In the genomic region with DNA sequence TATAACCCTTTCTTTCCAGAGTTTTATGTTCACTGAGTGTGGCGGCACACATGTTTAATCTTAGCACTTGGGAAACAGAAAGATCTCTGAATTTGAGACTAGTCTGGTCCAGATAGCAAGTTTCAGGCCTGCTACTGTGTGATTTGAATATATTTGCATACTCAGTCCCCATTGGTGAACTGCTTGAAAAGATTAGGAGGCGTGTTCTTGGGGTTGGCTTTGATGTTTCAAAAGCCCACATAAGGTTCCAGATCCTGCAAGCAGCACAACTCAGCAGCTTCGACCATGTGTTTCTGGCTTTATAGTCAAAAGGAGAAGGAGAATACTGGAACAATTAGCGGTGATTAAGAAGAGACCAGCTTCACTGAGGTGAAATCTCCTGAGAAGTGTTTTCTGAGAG, we compare ENCODE assay signal across 15 mouse cellular contexts.
DNase-seq lines count a peak whose midpoint lies in the region; ATAC-seq and TF ChIP-seq lines count a peak whose summit lies in the region.
"Had no signal": no experiment of that assay in that cellular context is flagged by ENCODE, and none has a peak within 500 bp of the region (broad histone marks: within the 10 kb centered on the region; RNA-seq: fewer than 3 reads in every experiment).

No protein-coding gene starts in this region.

- H3K27me3 ChIP-seq in limb, embryonic 11.5 days (ENCODE audit: control insufficient read depth, insufficient read depth, low read length): no peaks in the 10 kb centered on the region
- H3K27me3 ChIP-seq in limb, embryonic 10.5 days (ENCODE audit: low read depth, poor library complexity, severe bottlenecking): no peaks in the 10 kb centered on the region
- 0 out of 4 replicates have a peak, but pooled peaks cover 0 to 1% of the 10 kb centered on the region in 2 experiments for H3K27me3 ChIP-seq in MEL (ENCODE audit: control insufficient read depth in 1 of 2, insufficient read depth in 2 of 2, low read length in 2 of 2)
- H3K27me3 ChIP-seq in intestine, postnatal 0 days (replicated peaks; ENCODE audit: control insufficient read depth, insufficient read depth, low read length): no peaks in the 10 kb centered on the region
- H3K27me3 ChIP-seq: embryonic facial prominence, embryonic 12.5 days; heart, embryonic 15.5 days; Patski had no signal

- H3K4me1 ChIP-seq in limb, embryonic 11.5 days (ENCODE audit: control insufficient read depth, insufficient read depth, low read length): no peaks in the 10 kb centered on the region
- 0 out of 2 replicates have a peak, but pooled peaks cover 4% of the 10 kb centered on the region for H3K4me1 ChIP-seq in limb, embryonic 10.5 days
- H3K4me1 ChIP-seq in MEL (ENCODE audit: control insufficient read depth in 1 of 2, insufficient read depth in 2 of 2, low read length in 2 of 2): no peaks in the 10 kb centered on the region
- no peaks in the 10 kb centered on the region for H3K4me1 ChIP-seq in intestine, postnatal 0 days (replicated peaks; ENCODE audit: control insufficient read depth, insufficient read depth, low read length)

- H3K79me2 ChIP-seq in MEL (ENCODE audit: control insufficient read depth, insufficient read depth, low read length, poor library complexity): no peaks in the 10 kb centered on the region

- DNase-seq in limb, embryonic 11.5 days (ENCODE audit: low spot score): no peak
- DNase-seq in limb, embryonic 10.5 days (ENCODE audit: low spot score): no peak
- peak; percentile 86 for DNase-seq in MEL (ENCODE audit: low read depth, low spot score)
- peak; percentile 65 for DNase-seq in brain, embryonic 14.5 days (ENCODE audit: low read depth)
- DNase-seq in heart, adult 11 months: no peak
- DNase-seq: kidney, postnatal 4 days; left cerebral cortex, postnatal 4 days; right cerebral cortex, postnatal 4 days; thymus, adult 18-20 months had no signal

- 30% methylated on average over 4 of the region's 4 CpGs for WGBS in limb, embryonic 11.5 days
- 47% methylated on average over 4 of the region's 4 CpGs for WGBS in limb, embryonic 10.5 days
- 54% methylated on average over 4 of the region's 4 CpGs for WGBS in intestine, postnatal 0 days

- no peak overlapping the region for H3K9ac ChIP-seq in limb, embryonic 11.5 days (ENCODE audit: low read length)
- no peak overlapping the region for H3K9ac ChIP-seq in MEL (ENCODE audit: control insufficient read depth, low read depth, low read length, poor library complexity, severe bottlenecking)
- no peak overlapping the region for H3K9ac ChIP-seq in intestine, postnatal 0 days (ENCODE audit: low read depth, low read length)
- H3K9ac ChIP-seq: embryonic facial prominence, embryonic 12.5 days; heart, embryonic 15.5 days had no signal

- H3K4me2 ChIP-seq in limb, embryonic 11.5 days (ENCODE audit: low read depth, severe bottlenecking): no peak overlapping the region
- H3K4me2 ChIP-seq in intestine, postnatal 0 days (replicated peaks; ENCODE audit: low read depth): no peak overlapping the region
- H3K4me2 ChIP-seq: embryonic facial prominence, embryonic 12.5 days; heart, embryonic 15.5 days had no signal

- H3K36me3 ChIP-seq in limb, embryonic 11.5 days (ENCODE audit: control insufficient read depth, insufficient read depth, low read length): no peaks in the 10 kb centered on the region
- no peaks in the 10 kb centered on the region for H3K36me3 ChIP-seq in limb, embryonic 10.5 days
- no peaks in the 10 kb centered on the region for H3K36me3 ChIP-seq in MEL (ENCODE audit: control insufficient read depth in 1 of 2, insufficient read depth in 2 of 2, low read length in 2 of 2)
- H3K36me3 ChIP-seq in intestine, postnatal 0 days (ENCODE audit: control insufficient read depth, insufficient read depth): no peaks in the 10 kb centered on the region
- H3K36me3 ChIP-seq: embryonic facial prominence, embryonic 12.5 days; heart, embryonic 15.5 days; midbrain, embryonic 10.5 days had no signal

- H3K4me3 ChIP-seq in limb, embryonic 11.5 days (ENCODE audit: low read depth, low read length): no peak overlapping the region
- no peak overlapping the region for H3K4me3 ChIP-seq in limb, embryonic 10.5 days
- H3K4me3 ChIP-seq in MEL (ENCODE audit: control insufficient read depth in 1 of 2, insufficient read depth in 1 of 2, low read depth in 2 of 2, low read length in 2 of 2): no peak overlapping the region
- no peak overlapping the region for H3K4me3 ChIP-seq in intestine, postnatal 0 days (ENCODE audit: low read depth, low read length)
- H3K4me3 ChIP-seq: embryonic facial prominence, embryonic 12.5 days; heart, embryonic 15.5 days; midbrain, embryonic 10.5 days had no signal

- TF ChIP-seq RAD21 in MEL (IDR thresholded peaks at IDR 0.05; ENCODE audit: low read depth, low read length): no peak

- TF ChIP-seq EP300 in MEL (IDR thresholded peaks at IDR 0.05; ENCODE audit: low read depth in 1 of 2, low read length in 2 of 2): no peak

- H3K27ac ChIP-seq in limb, embryonic 11.5 days (replicated peaks; ENCODE audit: low read depth, low read length): no peak overlapping the region
- no peak overlapping the region for H3K27ac ChIP-seq in limb, embryonic 10.5 days
- no peak overlapping the region for H3K27ac ChIP-seq in MEL (ENCODE audit: control insufficient read depth, low read depth, low read length)
- no peak overlapping the region for H3K27ac ChIP-seq in intestine, postnatal 0 days (ENCODE audit: low read depth, low read length)
- H3K27ac ChIP-seq: embryonic facial prominence, embryonic 12.5 days; heart, embryonic 15.5 days; midbrain, embryonic 10.5 days had no signal

- peak; percentile 65; the same call in 1 of the 2 replicates for ATAC-seq in limb, embryonic 11.5 days (ENCODE audit: insufficient number of reproducible peaks, low FRiP score, low TSS enrichment, low read depth)
- peak; percentile 33; the same call in 1 of the 2 replicates for ATAC-seq in intestine, postnatal 0 days
- no peak for ATAC-seq in activated CD4-positive, CD25-positive, alpha-beta regulatory T cell, adult 4 months
- ATAC-seq: Patski had no signal

- no peak for TF ChIP-seq CTCF in MEL (IDR thresholded peaks at IDR 0.05 in 2 of 3, conservative IDR thresholded peaks at IDR 0.05 in 1 of 3; ENCODE audit: control insufficient read depth in 1 of 3, insufficient read depth in 1 of 3, low read depth in 2 of 3, low read length in 3 of 3, poor library complexity in 1 of 3, severe bottlenecking in 1 of 3)
- no peak for TF ChIP-seq CTCF in brain, embryonic 14.5 days (IDR thresholded peaks at IDR 0.05; ENCODE audit: borderline replicate concordance, extremely low read depth, insufficient read depth, insufficient read length)
- no peak for TF ChIP-seq CTCF in intestine, postnatal 0 days (IDR thresholded peaks at IDR 0.05; ENCODE audit: low read depth)

- no peak for TF ChIP-seq POLR2A in MEL (IDR thresholded peaks at IDR 0.05; ENCODE audit: control insufficient read depth in 1 of 2, insufficient read depth in 1 of 2, low read depth in 1 of 2, low read length in 2 of 2, poor library complexity in 1 of 2)
- no peak for TF ChIP-seq POLR2A in brain, embryonic 14.5 days (IDR thresholded peaks at IDR 0.05; ENCODE audit: borderline replicate concordance, extremely low read depth, insufficient read depth, insufficient read length, poor library complexity, severe bottlenecking)

- H3K9me3 ChIP-seq in limb, embryonic 11.5 days (ENCODE audit: control insufficient read depth, low read length): no peaks in the 10 kb centered on the region; the same call in 1 of the 2 replicates
- no peaks in the 10 kb centered on the region for H3K9me3 ChIP-seq in limb, embryonic 10.5 days (replicated peaks)
- H3K9me3 ChIP-seq in MEL (replicated peaks; ENCODE audit: insufficient read depth, low read length): no peaks in the 10 kb centered on the region
- no peaks in the 10 kb centered on the region for H3K9me3 ChIP-seq in intestine, postnatal 0 days (ENCODE audit: control insufficient read depth)
- H3K9me3 ChIP-seq: embryonic facial prominence, embryonic 12.5 days; heart, embryonic 15.5 days; midbrain, embryonic 10.5 days had no signal

TF ChIP-seq in MEL, 35 proteins besides CTCF, POLR2A, EP300 and RAD21:
- TF ChIP-seq GATA1 (IDR thresholded peaks at IDR 0.05; ENCODE audit: low read depth, low read length) (0 out of 2 replicates have a peak, but pooled peaks have one; percentile 25), MAX (IDR thresholded peaks at IDR 0.05; ENCODE audit: low read length) (peak; percentile 49; the same call in 1 of the 2 replicates), MXI1 (IDR thresholded peaks at IDR 0.05; ENCODE audit: low read depth, low read length) (peak; percentile 46), SMC3 (IDR thresholded peaks at IDR 0.05; ENCODE audit: low read depth, low read length) (0 out of 2 replicates have a peak, but pooled peaks have one; percentile 3), MYC (IDR thresholded peaks at IDR 0.05; ENCODE audit: low read depth, low read length) (peak; percentile 70; the same call in 1 of the 2 replicates), TBP (IDR thresholded peaks at IDR 0.05; ENCODE audit: low read depth, low read length) (0 out of 2 replicates have a peak, but pooled peaks have one; percentile 44), ZC3H11A (IDR thresholded peaks at IDR 0.05; ENCODE audit: low read depth, low read length) (no peak), CHD2 (IDR thresholded peaks at IDR 0.05; ENCODE audit: low read length) (no peak), ZKSCAN1 (IDR thresholded peaks at IDR 0.05; ENCODE audit: low read depth, low read length) (no peak)

Comparison
In these comparisons a context has a peak if more than half of its experiments do, and no peak if none do; other contexts are left out.
1. DNase-seq: peak in MEL (single experiment) and brain, embryonic 14.5 days (single experiment); none in limb, embryonic 11.5 days (single experiment), limb, embryonic 10.5 days (single experiment) and heart, adult 11 months (single experiment).